Mouse (Mus musculus) induced T-regulatory cell, adult 2 months (primary cell): Measurements from ENCODE around the gene Podxl2.

Experiments
- DNase-seq: peaks from one replicate; pipeline ENCODE4 v3.0.0-alpha.2; 2012; ENCODE audit warnings: low read depth

The Podxl2 gene

GRCm38 (mm10) chr6:88886417-88886967 is 11.6 kb upstream of the Podxl2 start:
- no peak for DNase-seq

- no peak for DNase-seq
These were observed 11.0 kb upstream of the Podxl2 start for GRCm38 (mm10) chr6:88885644-88886416.

GRCm38 (mm10) chr6:88884690-88885089 is 9.8 kb upstream of the Podxl2 start:
- no peak for DNase-seq

- DNase-seq, result no peak
These were observed 9.4 kb upstream of the Podxl2 start for GRCm38 (mm10) chr6:88884195-88884594.

GRCm38 (mm10) chr6:88881334-88881733 is 6.5 kb upstream of the Podxl2 start:
- no peak for DNase-seq

- DNase-seq, result no peak
These were observed 4.6 kb upstream of the Podxl2 start for GRCm38 (mm10) chr6:88879471-88879870.

GRCm38 (mm10) chr6:88873965-88874867 is 628 bp downstream of the Podxl2 start:
- no peak for DNase-seq

- no peak for DNase-seq
These were observed 2.0 kb downstream of the Podxl2 start for GRCm38 (mm10) chr6:88872811-88873210.

- DNase-seq, result no peak
These were observed 3.3 kb downstream of the Podxl2 start for GRCm38 (mm10) chr6:88871546-88871945.

- DNase-seq, result no peak
These were observed 4.2 kb downstream of the Podxl2 start for GRCm38 (mm10) chr6:88870594-88870993.

GRCm38 (mm10) chr6:88869459-88869858 is 5.4 kb downstream of the Podxl2 start:
- no peak for DNase-seq

GRCm38 (mm10) chr6:88865704-88866103 is 9.1 kb downstream of the Podxl2 start:
- no peak for DNase-seq

GRCm38 (mm10) chr6:88860914-88861313 is 13.9 kb downstream of the Podxl2 start:
- peak; percentile 54 for DNase-seq

GRCm38 (mm10) chr6:88858341-88858740 is 16.5 kb downstream of the Podxl2 start:
- no peak for DNase-seq

GRCm38 (mm10) chr6:88857830-88858229 is 17.0 kb downstream of the Podxl2 start:
- DNase-seq, result no peak

GRCm38 (mm10) chr6:88857249-88857648 is 17.6 kb downstream of the Podxl2 start:
- DNase-seq, result no peak

- peak; percentile 85 for DNase-seq
These were observed 19.2 kb downstream of the Podxl2 start for GRCm38 (mm10) chr6:88855636-88856035.

- DNase-seq, result no peak
These were observed 20.3 kb downstream of the Podxl2 start for GRCm38 (mm10) chr6:88854509-88854908.

- DNase-seq, result no peak
These were observed 24.8 kb downstream of the Podxl2 start for GRCm38 (mm10) chr6:88850034-88850433.

GRCm38 (mm10) chr6:88849270-88849669 is 25.6 kb downstream of the Podxl2 start:
- peak; percentile 48 for DNase-seq

GRCm38 (mm10) chr6:88847571-88847970 is 27.3 kb downstream of the Podxl2 start:
- no peak for DNase-seq

- no peak for DNase-seq
These were observed 29.8 kb downstream of the Podxl2 start for GRCm38 (mm10) chr6:88844901-88845565.
